Mouse (Mus musculus) spleen, postnatal 36 days (tissue): ENCODE results near the gene Col9a1.

ENCODE experiments used
- DNase-seq, 2 experiments: peaks; one replicate each; pipeline ENCODE4 v3.0.0; 2022; ENCODE audit warnings: low spot score in 2 of 2, mixed read lengths in 1 of 2

Col9a1 gene

GRCm38 (mm10) chr1:24177224-24177851 lies at the start of gene Col9a1:
Gene Col9a1 (plus strand): TSS chr1:24177610.
- no peak for DNase-seq

GRCm38 (mm10) chr1:24127866-24128265 lies 49.5 kb upstream of the Col9a1 start:
- DNase-seq, result no peak

DNA sequence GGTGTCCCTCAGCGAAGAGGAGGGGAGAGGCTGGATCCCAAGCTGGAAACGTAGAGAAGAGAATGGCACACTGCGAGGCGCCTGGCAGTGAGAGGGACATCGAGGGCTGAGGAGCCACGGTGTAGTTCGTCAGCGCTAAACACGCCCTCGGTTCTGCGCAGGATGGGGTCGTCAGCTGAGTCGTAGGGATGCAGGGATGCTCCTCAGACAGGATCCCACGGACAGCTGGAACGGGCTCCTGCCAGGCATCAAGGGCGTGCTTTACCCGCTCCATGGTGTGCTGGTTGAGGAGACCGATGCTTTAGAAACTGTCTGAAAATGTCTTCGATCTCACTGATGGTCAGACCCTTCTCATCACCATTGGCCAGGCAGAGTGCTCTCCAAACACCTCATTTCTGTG lies 43.6 kb upstream of the Col9a1 start:
- DNase-seq, result no peak

DNA sequence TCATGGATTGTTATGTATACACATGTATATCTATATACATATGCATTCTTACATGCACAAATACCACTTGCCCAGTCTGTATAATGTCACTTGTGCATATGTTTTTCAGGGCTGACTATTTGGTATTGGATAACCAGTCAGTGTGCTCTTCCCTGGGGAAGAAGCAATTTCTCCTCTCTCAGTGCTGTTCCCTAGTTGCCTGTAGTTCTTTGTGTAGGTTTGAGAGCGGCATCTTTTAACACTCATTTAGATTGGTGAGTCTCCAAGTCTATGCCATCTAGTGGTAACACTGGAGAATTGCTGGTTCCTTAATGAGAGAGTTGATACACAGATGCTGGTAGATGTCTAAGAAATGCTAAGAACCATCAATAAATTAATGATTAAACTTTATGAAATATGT lies 42.6 kb upstream of the Col9a1 start:
- no peak for DNase-seq

DNA sequence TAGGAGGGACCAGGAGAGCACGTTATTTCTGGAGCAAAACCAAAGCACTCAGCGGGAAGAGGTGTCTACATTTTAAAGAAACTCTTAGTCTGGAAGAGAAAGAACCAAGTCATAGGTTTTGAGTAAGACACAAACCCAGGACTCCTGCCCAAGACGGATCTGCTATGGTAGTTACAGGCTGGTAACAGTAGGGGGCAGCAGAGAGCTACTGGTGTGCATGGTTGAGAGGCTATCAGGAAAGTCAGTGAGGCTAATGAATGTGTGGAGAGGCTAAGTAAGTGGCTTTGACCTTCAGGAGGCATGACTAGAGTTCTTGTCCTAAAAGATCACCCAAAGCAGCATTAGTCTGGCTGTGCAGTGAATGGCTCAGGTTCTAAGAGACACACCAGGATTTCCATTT lies 40.3 kb upstream of the Col9a1 start:
- peak in 1 of 2 experiments; percentile 2 for DNase-seq

DNA sequence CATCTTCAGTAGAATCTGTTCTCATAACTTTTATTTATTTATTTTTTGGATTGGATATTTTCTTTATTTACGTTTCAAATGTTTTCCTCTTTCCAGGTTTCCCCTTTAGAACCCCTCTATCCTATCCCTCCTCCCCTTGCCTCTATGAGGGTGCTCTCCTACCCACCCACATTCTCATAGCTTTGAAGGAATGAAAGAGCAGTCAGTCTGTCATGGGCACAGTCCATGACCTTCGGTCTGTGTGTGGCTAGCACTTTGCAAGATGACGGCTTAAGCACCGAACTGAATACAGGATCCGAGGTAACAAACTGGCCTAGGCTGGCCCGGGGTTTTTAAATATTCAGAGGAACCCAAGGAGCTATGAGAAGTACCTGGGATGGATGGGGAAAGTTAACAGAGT lies 36.9 kb upstream of the Col9a1 start:
- DNase-seq, result no peak

DNA sequence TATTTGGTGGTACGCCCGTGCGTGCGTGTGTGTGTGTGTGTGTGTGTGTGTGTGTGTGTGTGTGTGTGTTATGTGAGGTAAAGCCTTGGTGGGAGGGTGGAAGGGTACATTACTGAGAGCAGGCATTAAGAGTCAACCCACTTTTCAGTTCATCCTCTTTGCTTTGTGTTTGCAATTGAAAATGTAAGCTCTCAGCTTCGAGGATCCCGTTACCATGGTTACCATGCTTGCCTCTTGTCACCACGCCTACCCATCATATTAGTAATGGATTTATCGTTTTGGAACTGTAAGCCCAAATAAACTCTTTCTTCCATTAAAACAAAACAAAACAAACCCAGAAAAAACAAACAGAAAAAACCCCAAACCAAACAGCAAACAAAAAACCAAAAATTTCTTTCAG lies 33.9 kb upstream of the Col9a1 start:
- no peak for DNase-seq

DNA sequence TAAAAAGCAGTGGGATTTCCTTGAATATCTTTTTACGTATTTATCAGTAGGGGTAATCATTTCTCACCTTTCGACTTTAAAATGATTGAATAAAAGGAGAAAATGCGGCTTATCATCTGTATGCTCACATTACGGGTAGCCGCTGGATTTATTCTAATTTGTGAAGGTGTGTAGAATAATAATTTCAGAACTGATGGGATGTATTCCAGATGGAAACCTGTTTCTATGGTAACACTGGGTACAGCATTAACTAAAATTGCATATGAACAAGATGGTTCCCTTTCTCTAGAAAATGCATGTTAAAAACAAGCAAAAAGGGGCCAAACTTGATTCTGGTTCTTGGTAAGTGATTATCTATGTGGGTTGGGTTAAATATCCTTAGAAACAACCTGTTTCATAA lies 19.7 kb upstream of the Col9a1 start:
- no peak for DNase-seq

DNA sequence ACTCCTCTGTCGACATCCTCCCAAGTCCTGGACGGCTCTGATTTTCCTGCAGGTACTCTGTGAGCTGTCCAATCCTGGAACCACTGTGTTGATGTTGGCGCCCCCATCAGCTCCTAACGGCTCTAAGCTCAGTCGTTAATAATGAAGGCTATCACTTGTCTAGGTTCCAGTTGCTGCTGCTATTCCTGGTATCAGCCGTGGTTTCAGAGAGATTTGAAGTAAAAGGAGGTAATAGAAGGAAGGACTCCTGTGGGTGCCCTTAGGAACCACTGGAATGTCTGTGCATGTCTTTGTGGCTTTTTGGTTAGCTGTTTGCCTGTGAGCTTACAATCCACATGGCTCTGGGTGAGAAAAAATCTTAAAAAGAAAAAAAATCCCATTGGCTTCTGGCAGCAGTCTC lies 8.0 kb upstream of the Col9a1 start:
- DNase-seq, result no peak

GRCm38 (mm10) chr1:24171205-24171866 lies 6.1 kb upstream of the Col9a1 start:
- no peak for DNase-seq

- DNase-seq, result no peak
Measured at GRCm38 (mm10) chr1:24171898-24172297, 5.5 kb upstream of the Col9a1 start.

GRCm38 (mm10) chr1:24172656-24173055 lies 4.8 kb upstream of the Col9a1 start:
- no peak for DNase-seq

DNA sequence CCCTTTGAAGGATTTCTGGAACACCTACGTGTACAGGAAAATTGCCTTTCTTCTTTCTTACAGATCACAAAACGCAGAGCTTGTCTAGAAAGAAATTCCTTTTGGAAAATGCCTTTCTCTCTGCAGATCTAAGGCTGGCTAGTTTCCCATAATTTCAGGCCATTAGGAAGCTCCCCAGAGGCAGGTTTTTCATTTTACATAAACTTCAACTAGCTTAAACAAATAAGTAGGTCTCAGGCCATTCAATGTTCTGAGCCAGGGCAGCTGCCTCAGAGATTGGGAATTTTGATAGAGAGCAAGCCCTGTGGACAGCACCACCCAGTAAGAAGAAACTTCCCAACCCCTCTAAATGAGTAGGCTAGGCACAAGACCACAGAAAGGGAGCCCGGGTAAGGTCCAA lies 1.6 kb upstream of the Col9a1 start:
- no peak for DNase-seq

GRCm38 (mm10) chr1:24179856-24180255 lies 2.4 kb downstream of the Col9a1 start:
- DNase-seq, result no peak

DNA sequence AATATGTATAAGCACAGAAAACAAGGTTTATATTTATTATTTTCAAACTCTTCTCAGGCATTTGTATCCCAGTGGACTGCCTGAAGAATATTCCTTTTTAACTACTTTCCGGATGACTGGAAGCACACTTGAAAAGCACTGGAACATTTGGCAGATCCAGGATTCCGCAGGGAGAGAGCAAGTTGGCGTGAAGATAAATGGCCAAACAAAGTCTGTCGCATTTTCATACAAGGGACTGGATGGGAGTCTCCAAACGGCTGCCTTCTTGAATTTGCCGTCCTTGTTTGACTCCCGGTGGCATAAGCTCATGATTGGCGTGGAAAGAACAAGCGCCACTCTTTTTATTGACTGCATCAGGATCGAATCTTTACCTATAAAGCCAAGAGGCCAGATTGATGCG lies 7.6 kb downstream of the Col9a1 start:
- no peak for DNase-seq

DNA sequence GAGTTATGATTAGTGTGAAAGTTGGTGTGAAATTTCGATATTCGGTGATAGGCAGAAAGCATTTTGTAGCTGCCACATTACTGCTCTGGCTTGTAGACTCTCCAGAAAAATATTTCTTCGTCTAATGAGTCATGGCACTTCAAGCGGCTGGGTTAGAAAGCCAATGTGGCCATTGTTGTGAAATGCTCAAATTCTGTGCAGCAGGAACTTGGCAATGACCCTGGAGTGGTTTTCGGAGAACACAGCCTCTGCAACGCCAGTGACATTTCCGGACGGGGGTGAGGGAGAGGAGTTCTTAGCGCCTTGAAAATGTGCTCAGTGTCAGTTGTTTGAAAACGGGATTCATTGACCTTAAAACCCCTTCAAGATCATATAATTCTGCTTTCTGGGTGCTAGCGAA lies 9.6 kb downstream of the Col9a1 start:
- DNase-seq, result no peak

- no peak for DNase-seq
Measured at GRCm38 (mm10) chr1:24191668-24192067, 14.3 kb downstream of the Col9a1 start.

DNA sequence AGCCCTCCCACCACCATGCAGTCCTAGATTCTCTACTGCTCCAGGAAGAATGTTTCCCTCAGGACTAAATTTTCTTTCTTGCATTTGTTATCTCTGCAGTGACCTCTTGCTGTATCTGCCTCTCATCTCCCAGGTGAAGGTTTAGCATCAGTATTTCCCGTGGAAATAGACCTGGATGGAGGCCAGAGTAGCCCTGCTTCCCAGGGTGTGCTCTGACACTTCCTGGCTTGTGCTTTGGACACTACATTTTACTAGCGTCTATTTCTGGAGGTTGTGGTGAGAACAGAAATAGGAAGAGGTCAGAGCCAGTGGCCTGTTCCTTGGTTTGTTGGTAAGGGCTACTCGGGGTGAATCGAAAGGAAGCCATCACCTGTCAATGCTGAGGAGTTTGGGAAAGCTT lies 16.7 kb downstream of the Col9a1 start:
- no peak for DNase-seq

DNA sequence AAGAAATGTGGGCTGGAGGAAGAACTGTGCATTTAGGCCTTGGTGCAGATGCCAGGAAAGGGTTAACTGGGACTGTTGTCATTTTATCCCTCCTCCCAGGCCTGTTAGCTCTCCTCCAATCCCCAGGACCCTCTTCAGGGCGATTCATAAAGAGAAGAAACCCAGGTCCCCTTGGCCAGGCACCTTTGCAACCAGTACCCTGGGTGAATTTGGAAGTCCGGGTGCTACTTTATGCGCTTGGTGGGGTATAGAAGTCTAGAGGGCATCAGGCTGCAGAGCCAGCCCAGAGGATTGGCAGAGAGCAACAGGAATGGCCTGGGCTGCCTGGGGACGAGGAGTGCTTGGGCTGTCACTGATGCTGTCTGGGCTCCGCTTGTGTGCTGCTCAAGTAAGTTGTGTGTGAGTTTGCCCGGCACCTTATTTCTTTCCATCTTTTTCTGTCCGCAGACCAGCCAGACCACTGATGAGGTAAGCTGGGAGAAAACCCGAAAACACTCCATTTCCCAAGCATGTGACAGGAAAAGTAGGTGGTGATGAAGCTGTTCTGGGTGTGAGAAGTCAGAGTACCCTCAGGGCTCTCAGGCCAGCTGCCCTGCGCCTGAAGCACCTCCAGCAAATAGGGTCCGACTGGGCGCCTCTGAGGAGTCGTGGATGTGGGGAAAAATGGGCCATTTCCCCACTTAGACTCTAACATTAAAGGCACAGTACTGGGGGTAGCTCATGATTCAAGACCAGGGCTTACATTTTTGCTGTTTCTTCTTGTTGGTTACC lies 17.8 kb downstream of the Col9a1 start:
- no peak for DNase-seq

DNA sequence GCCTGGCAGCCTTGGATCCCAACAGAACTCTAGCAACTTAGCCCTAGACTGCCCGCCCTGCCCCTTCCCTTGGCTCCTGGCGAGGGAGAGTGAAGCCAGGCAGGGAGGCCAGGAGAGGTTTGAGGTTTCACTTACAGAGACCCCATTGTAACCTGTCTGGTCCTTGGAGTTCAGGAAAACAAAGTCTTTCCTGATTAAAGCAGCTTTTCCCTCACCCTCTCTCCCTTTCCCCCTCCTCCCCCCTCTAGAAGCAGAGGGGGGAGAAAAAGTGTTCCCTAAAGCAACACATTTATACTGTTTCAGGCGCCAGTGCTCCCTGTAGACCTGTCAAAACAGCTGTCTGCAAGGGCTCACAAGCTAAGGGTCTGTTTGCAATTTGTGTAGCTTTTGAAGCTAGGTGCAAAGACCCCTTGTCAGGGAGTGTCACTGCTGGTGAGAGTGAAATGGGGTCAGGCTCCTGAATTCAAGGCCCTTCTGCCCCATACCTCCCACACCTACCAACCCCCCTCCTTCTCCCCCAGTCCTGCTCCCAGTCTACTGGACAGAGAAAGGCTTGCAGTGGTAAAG lies 18.6 kb downstream of the Col9a1 start:
- DNase-seq, result no peak

- no peak for DNase-seq
Measured at GRCm38 (mm10) chr1:24211621-24212385, 34.4 kb downstream of the Col9a1 start.

- no peak for DNase-seq
Measured at GRCm38 (mm10) chr1:24219041-24219440, 41.6 kb downstream of the Col9a1 start.
